Comparison of ENCODE assay signal across 15 mouse cellular contexts in the genomic region with DNA sequence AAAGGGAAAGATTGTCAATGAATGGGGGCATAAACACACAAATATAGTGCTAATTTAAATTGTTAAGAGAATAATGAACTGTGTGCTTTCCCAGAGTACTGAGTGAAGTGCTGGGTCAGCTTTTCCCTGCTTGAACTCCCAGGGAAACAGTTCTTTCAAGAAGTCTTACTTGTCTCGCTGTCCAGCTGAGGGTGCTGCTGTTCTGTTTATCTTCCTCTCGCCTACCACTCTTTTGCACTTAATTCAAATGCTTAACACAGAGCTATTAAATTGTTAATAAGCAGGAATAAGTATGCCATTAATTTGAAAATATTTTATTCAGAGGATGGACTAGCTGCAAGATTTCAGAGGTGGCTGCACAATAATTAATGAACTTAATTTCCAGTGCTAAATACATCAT.
DNase-seq lines count a peak whose midpoint lies in the region; ATAC-seq lines count a peak whose summit lies in the region.
"Had no signal": no experiment of that assay in that cellular context is flagged by ENCODE, and none has a peak within 500 bp of the region (broad histone marks: within the 10 kb centered on the region; RNA-seq: fewer than 3 reads in every experiment).

No protein-coding gene starts in this region.

- H3K4me3 ChIP-seq in neural tube, embryonic 15.5 days (replicated peaks): no peak overlapping the region
- H3K4me3 ChIP-seq: erythroblast, embryonic 14.5 days; myocyte had no signal

- no peaks in the 10 kb centered on the region for H3K27me3 ChIP-seq in neural tube, embryonic 15.5 days (replicated peaks)

- no peak overlapping the region for H3K27ac ChIP-seq in neural tube, embryonic 15.5 days (replicated peaks)
- H3K27ac ChIP-seq: macrophage had no signal

- no peak overlapping the region for H3K4me2 ChIP-seq in neural tube, embryonic 15.5 days

- no peaks in the 10 kb centered on the region for H3K36me3 ChIP-seq in neural tube, embryonic 15.5 days

- no peak overlapping the region for H3K9ac ChIP-seq in neural tube, embryonic 15.5 days (replicated peaks)

- H3K9me3 ChIP-seq in neural tube, embryonic 15.5 days (replicated peaks): no peaks in the 10 kb centered on the region

- peak; percentile 16 to 20 for DNase-seq in cerebellum, postnatal 14 days
- no peak for DNase-seq in cerebellum, adult 18-20 months
- DNase-seq in layer of hippocampus, adult 11-12 months (ENCODE audit: low spot score): peak; percentile 6
- DNase-seq in layer of hippocampus, postnatal 14 days (ENCODE audit: low spot score in 2 of 2): no peak
- peak; percentile 8 for DNase-seq in retina, postnatal 1 day
- no peak for DNase-seq in retina, embryonic 14.5 days (ENCODE audit: low spot score)
- DNase-seq in gastrocnemius, postnatal 25 days: no peak
- DNase-seq: B cell, adult 2 months; heart, postnatal 4 days; liver had no signal

- WGBS in neural tube, embryonic 15.5 days: 60% methylated on average over 2 of the region's 2 CpGs

- ATAC-seq in neural tube, embryonic 15.5 days (ENCODE audit: low FRiP score): peak; percentile 59; the same call in 1 of the 2 replicates
- ATAC-seq: intestine, postnatal 0 days had no signal

- no peaks in the 10 kb centered on the region for H3K4me1 ChIP-seq in neural tube, embryonic 15.5 days

Comparison
In these comparisons a context has a peak if more than half of its experiments do, and no peak if none do; other contexts are left out.
1. DNase-seq: peak in cerebellum, postnatal 14 days (2 of 2), layer of hippocampus, adult 11-12 months (single experiment) and retina, postnatal 1 day (single experiment); none in cerebellum, adult 18-20 months (0 of 2), layer of hippocampus, postnatal 14 days (0 of 2), retina, embryonic 14.5 days (single experiment) and gastrocnemius, postnatal 25 days (single experiment).